Mouse (Mus musculus) T-helper 2 cell (primary cell): ENCODE results near the gene Slfn4.
"Not testable (repeated sequence)": the region's sequence is repeated elsewhere in the genome, so short reads cannot be mapped to it uniquely, and the experiment has no call there.

ENCODE experiments used
- in situ Hi-C: fragments of 300-600 bp; cut with MboI, MseI; formaldehyde crosslinking; loops from one replicate; pipeline ENCODE4 v1.15.1; 2025; ENCODE audit warnings: high pct_unique_total_duplicates

The Slfn4 gene

DNA sequence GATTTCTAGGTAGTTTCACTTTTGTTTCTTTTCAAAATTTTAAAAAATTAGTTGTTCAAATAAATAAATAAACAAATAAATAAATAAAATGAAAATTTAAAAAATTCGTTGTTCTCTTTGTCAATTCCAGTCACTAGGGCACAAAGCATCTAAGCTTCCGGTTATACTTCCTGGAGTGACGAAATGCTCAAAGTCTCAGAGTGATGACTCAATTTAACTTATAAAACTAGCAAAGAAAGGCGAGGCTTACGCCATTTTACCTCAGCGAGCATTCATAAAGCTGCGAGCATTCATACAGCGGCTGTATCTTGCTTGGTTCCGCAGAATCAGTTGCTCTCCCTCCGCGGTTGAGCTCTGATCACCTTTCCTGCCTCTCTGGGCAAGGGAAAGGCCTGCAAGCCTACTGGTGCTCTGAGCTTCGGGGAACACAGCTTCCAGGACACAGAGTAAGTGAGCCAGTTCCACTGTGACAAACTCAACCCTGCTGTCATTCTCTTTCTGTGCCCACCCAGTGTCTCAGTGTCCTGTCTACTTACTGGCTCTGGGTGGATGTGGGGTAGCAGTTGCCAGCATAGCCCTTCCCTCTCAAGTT, at the start of gene Slfn4:
Gene Slfn4, plus strand, starts transcription at position 239 of the 592 bp plus-strand sequence.
- in situ Hi-C loops, result no loop called here

DNA sequence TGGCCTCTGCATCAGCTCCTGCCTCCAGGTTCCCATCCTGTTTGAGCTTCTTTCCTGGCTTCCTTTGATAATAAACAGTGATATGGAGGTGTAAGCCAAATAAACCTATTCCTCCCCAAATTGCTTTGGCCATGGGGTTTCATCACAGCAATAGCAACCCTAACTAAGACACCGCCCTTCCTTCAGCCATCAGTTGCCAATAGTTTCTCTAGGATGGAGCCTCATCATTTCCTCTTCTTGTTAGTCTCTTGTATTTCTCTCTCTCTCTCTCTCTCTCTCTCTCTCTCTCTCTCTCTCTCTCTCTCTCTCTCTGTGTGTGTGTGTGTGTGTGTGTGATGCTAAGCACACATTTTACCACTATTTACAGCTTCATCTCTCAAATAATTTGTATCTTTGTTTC, 49.4 kb upstream of the Slfn4 start:
- in situ Hi-C loops, result not testable (repeated sequence)

DNA sequence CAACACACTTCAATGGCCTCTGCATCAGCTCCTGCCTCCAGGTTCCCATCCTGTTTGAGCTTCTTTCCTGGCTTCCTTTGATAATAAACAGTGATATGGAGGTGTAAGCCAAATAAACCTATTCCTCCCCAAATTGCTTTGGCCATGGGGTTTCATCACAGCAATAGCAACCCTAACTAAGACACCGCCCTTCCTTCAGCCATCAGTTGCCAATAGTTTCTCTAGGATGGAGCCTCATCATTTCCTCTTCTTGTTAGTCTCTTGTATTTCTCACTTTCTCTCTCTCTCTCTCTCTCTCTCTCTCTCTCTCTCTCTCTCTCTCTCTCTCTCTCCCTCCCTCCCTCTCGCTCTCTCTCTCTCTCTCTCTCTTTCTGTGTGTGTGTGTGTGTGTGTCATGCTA, 37.7 kb upstream of the Slfn4 start:
- in situ Hi-C loops, result loop anchor here (5.0 kb wide), 1 partner anchor 45 kb away; no protein-coding TSS in a partner anchor

DNA sequence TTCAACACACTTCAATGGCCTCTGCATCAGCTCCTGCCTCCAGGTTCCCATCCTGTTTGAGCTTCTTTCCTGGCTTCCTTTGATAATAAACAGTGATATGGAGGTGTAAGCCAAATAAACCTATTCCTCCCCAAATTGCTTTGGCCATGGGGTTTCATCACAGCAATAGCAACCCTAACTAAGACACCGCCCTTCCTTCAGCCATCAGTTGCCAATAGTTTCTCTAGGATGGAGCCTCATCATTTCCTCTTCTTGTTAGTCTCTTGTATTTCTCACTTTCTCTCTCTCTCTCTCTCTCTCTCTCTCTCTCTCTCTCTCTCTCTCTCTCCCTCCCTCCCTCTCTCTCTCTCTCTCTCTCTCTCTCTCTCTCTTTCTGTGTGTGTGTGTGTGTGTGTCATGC, 26.0 kb upstream of the Slfn4 start:
- in situ Hi-C loops, result not testable (repeated sequence)

DNA sequence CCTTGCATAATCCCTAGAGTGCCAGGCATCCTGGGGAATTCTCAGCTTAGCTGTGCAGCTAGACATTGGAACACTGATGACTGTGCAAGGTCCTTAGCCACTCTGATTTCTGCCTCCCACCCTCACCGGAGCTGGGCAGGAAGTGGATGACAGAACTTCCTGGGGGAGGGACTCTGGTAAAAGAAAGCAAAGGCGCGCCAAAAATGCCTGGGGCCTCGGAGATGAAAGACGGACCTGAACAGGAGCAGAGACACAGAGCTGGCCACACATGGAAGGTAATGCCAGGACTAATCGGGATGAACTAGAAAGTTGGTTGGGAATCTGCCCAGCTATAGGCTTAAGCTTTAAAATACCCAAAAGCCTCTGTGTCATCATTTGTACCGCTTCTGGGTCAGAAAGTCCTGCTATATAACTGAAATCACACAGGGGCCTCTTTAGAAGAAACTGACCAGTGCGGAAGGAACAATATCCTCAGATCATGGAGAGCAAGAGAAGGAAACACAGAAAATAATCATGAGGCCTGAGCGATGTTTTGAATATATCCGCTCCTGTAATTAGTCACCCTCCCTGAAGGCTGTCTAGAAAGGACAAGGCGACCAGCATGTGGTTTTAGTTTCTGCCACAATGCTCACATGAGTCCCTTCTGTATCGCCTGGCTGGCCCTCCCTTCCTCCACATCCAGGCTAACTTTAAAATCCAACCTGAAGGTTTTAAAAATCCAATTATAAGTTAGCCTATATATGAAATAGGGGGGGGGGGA, 16.3 kb downstream of the Slfn4 start, which contains the start of gene Slfn3:
Gene Slfn3, plus strand, starts transcription at position 197 of the 760 bp plus-strand sequence.
- in situ Hi-C loops, result no loop called here

DNA sequence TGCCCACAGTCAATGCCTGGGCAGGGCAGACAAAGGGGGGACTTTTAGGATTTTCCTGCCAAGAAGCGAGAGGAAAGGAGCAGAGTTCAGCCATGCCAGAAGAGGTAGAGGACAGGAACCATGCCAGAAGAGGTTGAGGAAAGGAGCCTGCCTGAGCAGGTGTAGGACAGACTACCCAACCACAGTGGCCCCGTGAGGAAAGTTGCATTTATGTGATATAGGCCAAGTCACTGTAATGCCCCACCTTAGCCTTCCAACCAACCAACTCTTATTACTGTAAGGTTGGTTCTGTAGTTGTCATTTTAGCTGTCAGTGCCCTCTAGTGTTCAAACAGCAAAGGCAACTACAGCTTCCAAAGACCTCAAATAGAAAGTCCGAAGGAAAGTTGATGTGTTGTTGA, 17.0 kb downstream of the Slfn4 start:
- in situ Hi-C loops, result no loop called here

DNA sequence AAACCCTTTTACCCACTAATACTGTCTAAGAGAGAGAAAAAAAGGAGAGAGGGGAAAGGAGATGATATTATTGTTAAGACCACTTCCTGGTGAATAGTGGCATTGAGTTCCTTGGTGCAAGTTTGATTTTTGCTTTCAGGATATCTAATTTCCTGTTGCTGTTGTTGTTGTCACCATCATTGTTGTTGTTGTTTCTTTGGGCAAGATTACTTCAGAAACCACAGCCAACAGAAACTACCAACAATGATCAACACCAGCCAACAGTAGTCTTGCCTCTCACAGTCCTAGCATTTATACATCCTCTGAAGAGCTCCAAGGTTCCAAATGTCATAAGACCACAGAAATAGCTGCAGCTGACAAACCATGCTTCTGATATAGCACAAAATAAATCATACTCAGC, 30.0 kb downstream of the Slfn4 start:
- in situ Hi-C loops, result no loop called here

DNA sequence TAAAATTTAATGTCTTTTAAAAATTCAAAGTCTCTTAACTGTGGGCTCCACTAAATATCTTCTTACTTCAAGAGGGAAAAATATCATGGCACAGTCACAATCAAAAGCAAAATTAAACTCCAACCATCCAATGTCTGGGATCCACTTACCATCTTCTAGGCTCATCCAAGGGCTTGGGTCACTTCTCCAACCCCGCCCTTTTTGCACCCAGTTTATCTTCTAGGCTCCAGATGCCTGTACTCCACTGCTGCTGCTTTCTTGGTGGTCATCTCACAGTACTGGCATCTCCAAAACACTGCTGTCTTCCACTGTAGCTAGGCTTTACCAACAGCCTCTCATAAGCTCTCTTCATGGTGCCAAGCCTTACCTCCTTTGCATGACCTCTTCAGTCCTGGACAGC, 41.1 kb downstream of the Slfn4 start:
- in situ Hi-C loops, result no loop called here

DNA sequence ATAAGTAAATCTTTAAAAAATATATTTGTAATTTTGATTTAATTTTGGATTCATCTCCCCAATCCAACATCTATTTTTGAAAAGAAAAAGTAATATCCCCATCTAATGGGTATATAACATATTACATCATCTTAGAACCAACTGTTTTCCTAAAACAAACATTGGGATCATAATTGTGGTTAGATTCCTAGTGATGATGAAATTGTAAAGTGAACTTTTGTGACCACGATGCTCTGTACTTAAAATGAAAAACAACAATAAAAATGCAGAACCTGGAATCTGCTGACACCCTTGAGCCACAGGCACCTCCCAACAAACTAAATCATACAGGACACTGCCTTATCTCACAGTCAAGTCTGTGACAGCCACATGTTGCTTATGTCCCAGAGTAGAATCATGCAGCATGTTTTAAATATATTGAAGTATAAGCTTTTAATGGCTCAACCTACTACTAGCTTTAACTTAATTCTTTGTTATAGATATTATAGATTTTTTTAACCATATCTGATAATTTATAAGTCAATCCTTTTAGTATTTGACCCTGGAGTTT, 46.4 kb downstream of the Slfn4 start:
- in situ Hi-C loops, result no loop called here

DNA sequence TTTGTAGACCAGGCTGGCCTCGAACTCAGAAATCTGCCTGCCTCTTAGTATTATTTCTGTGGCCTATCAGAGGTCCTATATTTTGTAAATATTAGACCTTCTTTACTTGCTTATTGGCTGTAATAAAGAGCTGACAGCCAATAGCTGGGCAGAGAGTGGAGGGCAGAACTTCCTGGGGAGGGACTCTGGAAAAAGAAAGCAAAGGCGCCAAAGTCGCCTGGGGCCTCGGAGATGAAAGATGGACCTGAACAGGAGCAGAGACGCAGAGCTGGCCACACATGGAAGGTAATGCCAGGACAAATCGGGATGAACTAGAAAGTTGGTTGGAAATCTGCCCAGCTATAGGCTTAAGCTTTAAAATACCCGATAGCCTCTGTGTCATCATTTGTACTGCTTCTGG, 48.4 kb downstream of the Slfn4 start:
- in situ Hi-C loops, result no loop called here

DNA sequence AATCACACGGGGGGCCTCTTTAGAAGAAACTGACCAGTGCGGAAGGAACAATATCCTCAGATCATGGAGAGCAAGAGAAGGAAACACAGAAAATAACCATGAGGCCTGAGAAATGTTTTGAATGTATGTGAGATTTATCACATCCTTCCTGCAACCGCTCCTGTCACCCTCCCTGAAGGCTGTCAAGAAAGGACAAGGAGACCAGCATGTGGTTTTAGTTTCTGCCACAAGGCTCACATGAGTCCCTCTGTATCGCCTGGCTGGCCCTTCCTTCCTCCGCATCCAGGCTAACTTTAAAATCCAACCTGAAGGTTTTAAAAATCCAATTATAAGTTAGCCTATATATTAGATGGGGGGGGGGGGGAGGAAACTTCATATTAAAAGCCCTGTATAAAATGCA, 48.8 kb downstream of the Slfn4 start:
- in situ Hi-C loops, result not testable (repeated sequence)

DNA sequence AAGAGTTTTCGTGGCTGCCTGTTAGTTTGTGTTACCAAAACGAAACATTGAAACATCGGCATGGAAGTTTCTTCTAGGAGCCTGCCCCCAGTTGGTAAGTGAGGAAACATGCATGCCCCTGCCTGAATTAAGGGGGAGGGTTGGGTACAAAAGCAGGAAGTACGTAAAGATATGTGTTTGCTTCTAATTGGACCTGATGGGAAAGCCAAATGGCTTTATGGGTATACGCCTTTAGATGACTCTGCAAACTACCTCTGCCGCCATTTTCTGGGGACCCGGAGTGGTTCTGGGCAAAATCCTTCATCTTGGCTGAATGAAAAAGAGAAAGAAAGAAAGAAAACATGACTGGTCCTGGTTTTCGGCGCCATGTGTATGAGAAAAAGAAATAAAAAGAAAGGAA, 49.2 kb downstream of the Slfn4 start:
- in situ Hi-C loops, result no loop called here

DNA sequence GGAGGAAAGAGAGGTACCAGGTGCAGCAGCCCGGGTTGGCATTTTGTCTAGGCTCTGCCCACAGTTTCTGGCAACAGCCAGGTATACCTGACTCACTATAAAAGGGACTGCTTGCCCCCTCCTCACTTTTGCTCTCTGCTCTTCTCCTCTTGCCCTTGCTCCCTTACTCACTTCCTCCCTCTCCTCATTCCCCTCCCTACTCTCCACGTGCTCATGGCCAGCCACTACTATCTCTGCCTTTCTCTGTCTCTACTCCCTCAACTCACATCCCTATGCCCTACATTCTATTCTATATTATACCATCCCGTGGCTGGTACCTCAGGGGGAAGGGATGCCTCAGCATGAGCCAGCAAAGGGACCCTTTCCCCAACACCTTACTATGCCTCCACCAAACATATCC, 49.8 kb downstream of the Slfn4 start:
- in situ Hi-C loops, result no loop called here

DNA sequence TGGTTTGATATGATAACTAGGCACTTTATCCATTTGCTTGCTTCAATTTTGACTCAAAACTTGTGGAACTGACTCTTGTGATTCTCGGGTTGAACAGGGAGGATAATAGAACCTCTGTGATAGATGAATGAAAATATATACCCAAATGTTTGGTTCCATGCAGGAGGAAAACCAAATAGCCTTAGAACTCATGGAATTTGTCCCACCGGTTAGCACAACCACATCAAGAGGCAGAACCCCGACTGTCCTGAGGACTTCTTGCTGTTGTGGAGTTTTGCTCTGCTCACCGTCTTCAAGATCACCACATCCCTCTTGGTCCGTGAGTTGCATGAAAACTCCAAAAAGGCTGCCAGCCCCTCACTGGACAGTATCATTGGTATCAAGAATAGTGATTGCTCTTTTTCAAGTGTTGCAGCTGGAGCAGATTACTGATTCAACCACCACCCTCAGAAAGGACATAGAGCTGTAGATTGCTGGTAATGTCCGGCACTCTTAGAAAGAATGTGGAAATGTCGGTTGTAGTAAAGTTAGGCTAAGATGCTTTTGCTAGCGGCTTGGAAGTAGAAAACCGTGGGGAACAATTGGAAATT, 50.5 kb downstream of the Slfn4 start:
- in situ Hi-C loops, result no loop called here

DNA sequence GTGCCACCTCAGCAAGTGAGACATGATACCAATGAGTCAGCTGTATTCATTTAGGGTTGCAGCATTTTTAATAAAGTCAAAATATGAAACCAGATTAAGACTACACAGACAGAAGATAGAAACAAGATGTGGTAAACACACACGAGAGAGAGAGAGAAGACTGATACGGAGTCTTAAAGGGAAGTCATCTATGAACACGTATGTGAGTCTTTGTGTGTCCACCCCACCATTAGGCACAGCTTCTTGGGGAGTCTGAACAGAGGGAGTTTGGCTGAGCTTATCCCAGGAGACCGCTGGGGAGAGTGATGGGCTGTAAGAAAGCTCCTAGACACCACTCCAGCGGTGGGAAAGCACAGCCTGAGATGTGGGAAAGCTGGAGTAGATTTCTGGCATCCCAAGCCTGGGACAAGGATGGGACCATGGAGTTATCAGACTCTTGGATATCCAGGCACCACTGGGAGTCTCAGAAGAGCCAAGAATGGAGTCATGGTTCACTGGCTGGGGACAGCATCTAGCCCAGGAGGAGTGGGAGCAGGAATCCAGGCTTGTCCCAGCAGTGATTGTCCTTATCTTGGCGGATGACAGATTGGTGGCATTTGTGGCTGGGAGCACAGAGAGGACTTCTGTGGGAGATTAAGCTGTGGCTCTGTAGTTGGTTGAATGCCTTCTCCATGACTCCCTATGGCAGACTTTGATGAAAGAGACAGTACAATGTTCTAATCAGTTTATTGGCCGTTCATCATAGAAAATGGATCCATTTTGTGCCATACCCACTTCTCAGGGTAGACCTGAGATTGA, 53.1 kb downstream of the Slfn4 start:
- in situ Hi-C loops, result no loop called here

DNA sequence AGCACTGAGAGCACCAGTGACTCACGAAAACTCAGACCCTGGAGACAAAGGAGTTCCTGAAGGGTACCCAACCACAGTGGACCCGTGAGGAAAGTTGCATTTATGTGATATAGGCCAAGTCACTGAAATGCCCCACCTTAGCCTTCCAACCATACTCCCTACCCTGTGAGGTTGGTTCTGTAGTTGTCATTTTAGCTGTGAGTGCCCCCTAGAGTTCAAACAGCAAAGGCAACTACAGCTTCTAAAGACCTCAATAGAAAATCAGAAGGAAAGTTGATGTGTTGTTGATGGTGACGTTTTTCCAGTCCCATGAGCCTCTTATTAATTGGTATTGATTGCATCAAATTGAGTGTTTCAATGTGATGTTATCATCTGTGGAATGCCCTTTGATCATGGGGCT, 56.0 kb downstream of the Slfn4 start:
- in situ Hi-C loops, result no loop called here

DNA sequence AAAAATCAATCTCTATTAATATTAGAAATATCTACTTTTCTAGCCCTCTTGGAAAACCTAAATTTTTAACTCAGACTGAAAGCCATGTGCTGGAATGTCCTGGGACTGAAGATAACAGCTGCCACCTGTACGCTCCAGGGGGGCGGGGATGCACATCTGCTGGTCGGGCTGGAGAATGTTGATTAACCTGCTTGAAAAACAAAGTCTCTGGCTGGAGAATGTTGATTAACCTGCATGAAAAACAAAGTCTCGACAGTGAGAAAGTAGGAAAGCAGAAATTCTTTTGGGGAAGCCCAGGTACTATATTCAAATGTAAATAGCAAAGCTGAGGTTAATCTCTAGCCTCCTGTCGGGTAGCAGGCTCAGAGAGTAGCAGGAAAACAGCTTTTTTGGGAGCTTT, 58.6 kb downstream of the Slfn4 start:
- in situ Hi-C loops, result not testable (repeated sequence)

DNA sequence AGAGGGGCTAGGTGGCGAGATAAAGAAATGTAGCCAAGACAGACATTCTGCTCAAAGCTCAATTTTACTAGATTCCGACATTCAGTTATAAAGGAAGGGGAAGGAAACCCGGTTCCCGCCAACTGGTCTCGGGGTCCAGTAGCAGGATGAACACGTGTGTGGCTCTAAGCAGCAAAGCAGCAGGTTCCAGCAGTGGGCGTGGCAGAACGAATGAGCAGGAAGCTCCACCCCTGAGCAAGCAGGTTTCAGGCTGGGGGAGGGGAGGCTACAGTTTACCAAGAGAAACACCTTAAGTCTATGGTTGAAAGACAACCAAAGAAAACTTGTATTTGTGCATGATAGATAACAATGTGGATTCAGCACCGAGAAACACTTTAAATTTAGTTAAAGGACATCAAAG, 62.4 kb downstream of the Slfn4 start:
- in situ Hi-C loops, result not testable (repeated sequence)

DNA sequence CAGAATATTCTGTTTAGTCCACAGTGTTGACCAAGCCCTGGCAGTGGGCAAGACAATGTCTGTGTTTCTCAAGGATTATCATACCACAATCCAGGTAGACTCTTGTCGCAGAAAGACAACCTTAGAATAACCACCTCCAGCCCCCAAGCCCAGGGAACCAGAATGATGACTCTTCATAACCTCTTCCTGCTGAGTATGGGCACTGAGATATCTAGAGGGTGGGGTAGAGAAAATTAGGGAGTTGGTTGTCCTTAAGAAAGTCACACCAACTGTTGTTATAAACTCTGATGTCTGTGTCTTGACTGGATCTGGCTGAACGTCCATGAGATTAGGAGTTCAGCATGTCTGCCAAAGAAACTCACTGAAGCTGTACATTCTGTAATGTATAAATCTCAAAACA, 63.4 kb downstream of the Slfn4 start:
- in situ Hi-C loops, result no loop called here

DNA sequence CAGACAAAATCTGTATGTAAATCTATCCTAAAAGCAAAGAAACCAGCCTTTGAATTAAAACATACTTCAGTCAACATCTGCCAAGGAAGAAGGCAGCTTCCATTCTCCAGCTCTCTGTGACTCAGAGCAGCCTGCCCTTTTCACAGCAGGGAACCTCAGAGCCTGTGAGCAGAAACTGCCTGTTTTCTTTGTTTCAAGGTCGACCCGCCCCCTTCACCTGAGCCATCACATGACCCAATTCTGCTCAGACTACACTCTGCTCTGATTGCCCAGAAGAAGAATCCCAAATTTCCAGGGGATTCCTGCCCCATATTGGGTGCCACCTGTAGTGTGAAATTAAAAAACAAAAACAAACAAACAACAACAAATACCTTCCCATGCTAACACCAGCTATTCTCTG, 64.8 kb downstream of the Slfn4 start:
- in situ Hi-C loops, result loop anchor here (10.0 kb wide), 1 partner anchor 975 kb away; no protein-coding TSS in a partner anchor
